Mouse (Mus musculus) kidney, embryonic 15.5 days (tissue): ENCODE data around the gene Rprml. TPM values are rescaled to one million over a fixed set of nuclear protein-coding genes. Genes with fewer than 3 reads are reported as not detected.
"Not testable (repeated sequence)": the region's sequence is repeated elsewhere in the genome, so short reads cannot be mapped to it uniquely, and the experiment has no call there.

Source experiments
- ATAC-seq: fragments of 200-750 bp; cut with Nextera tagmentation; replicated peaks from 2 replicates; pipeline ENCODE4 v1.8.0; 2017; ENCODE audit warnings: moderate TSS enrichment; ENCODE audit not compliant: low FRiP score
- H3K27ac ChIP-seq: fragments of 300-500 bp; sonication (generic); 2 replicates; pipeline ENCODE4 v1.5.1; 2015; ENCODE audit warnings: mild to moderate bottlenecking, inconsistent platforms
- H3K27me3 ChIP-seq: fragments of 300-500 bp; sonication (generic); 2 replicates; pipeline ENCODE4 v1.6.1; 2015; ENCODE audit warnings: inconsistent platforms
- H3K36me3 ChIP-seq: fragments of 300-500 bp; sonication (generic); 2 replicates; pipeline ENCODE4 v1.6.1; 2015; ENCODE audit warnings: inconsistent platforms
- H3K4me1 ChIP-seq: fragments of 300-500 bp; sonication (generic); 2 replicates; pipeline ENCODE4 v1.6.1; 2015; ENCODE audit warnings: inconsistent platforms
- H3K4me2 ChIP-seq: fragments of 300-500 bp; sonication (generic); 2 replicates; pipeline ENCODE4 v1.6.1; 2015; ENCODE audit warnings: moderate library complexity, mild to moderate bottlenecking, inconsistent platforms
- H3K4me3 ChIP-seq: fragments of 300-500 bp; sonication (generic); replicated peaks from 2 replicates; pipeline ENCODE4 v1.5.1; 2015; ENCODE audit warnings: mild to moderate bottlenecking, inconsistent platforms
- H3K9ac ChIP-seq: fragments of 300-500 bp; sonication (generic); 2 replicates; pipeline ENCODE4 v1.6.1; 2015; ENCODE audit warnings: mild to moderate bottlenecking, inconsistent platforms
- H3K9me3 ChIP-seq: fragments of 300-500 bp; sonication (generic); replicated peaks from 2 replicates; pipeline ENCODE4 v1.6.1; 2016; ENCODE audit warnings: inconsistent platforms
- WGBS: fragments of 180-500 bp; shearing (Covaris S2); methylation state at CpG from one replicate; pipeline ENCODE4 v1.1.7; 2015; ENCODE audit warnings: mixed read lengths; 5-methylcytosine and 5-hydroxymethylcytosine counted together
- polyA plus RNA-seq: library from polyadenylated mRNA; unstranded; fragments of >200 nt; fragmentation: Nextera tagmentation; extraction: Ambion mirVana; gene quantifications from 2 replicates; pipeline ENCODE4 v1.2.1, GENCODE M21; 2015

The Rprml gene
- polyA plus RNA-seq, 1 experiment from 2014 or later, result not detected

GRCm38 (mm10) chr11:103666181-103666906 is 17.0 kb downstream of the Rprml start:
- H3K4me2 ChIP-seq, result no peak overlapping the region
- H3K4me3 ChIP-seq, result no peak overlapping the region
- no peak overlapping the region for H3K27ac ChIP-seq
- no peak for ATAC-seq
- peaks cover 22% of the 10 kb centered on the region; the same call in 1 of the 2 replicates for H3K27me3 ChIP-seq
- H3K4me1 ChIP-seq, result 0 out of 2 replicates have a peak, but pooled peaks cover 2% of the 10 kb centered on the region
- H3K9me3 ChIP-seq, result no peaks in the 10 kb centered on the region
- H3K36me3 ChIP-seq, result no peaks in the 10 kb centered on the region
- 42% methylated on average over 10 of the region's 10 CpGs for WGBS
- no peak overlapping the region for H3K9ac ChIP-seq

GRCm38 (mm10) chr11:103666907-103667426 is 17.6 kb downstream of the Rprml start:
- no peaks in the 10 kb centered on the region for H3K36me3 ChIP-seq

GRCm38 (mm10) chr11:103675556-103675955 is 26.2 kb downstream of the Rprml start:
- H3K36me3 ChIP-seq, result peaks cover 46% of the 10 kb centered on the region
- H3K4me2 ChIP-seq, result no peak overlapping the region
- H3K4me3 ChIP-seq, result no peak overlapping the region
- H3K27ac ChIP-seq, result no peak overlapping the region
- ATAC-seq, result no peak
- no peaks in the 10 kb centered on the region for H3K27me3 ChIP-seq
- H3K4me1 ChIP-seq, result no peaks in the 10 kb centered on the region
- H3K9me3 ChIP-seq, result no peaks in the 10 kb centered on the region
- 45% methylated on average over 3 of the region's 3 CpGs for WGBS
- H3K9ac ChIP-seq, result no peak overlapping the region

More at GRCm38 (mm10) chr11:103666907-103667426, 17.6 kb downstream of the Rprml start:
- Histone ChIP-seq H3K4me3 (no peak overlapping the region), H3K9me3 (no peaks in the 10 kb centered on the region), H3K4me1 (0 out of 2 replicates have a peak, but pooled peaks cover 2% of the 10 kb centered on the region), H3K27ac (no peak overlapping the region), H3K9ac (no peak overlapping the region), H3K27me3 (peaks cover 22% of the 10 kb centered on the region; the same call in 1 of the 2 replicates), H3K4me2 (no peak overlapping the region)
- WGBS, result 62% methylated on average over 13 of the region's 13 CpGs
- ATAC-seq, result no peak

- 47% methylated on average over 2 of the region's 2 CpGs for WGBS
- not testable (repeated sequence) for H3K27me3 ChIP-seq, H3K4me3 ChIP-seq, H3K9ac ChIP-seq, H3K4me1 ChIP-seq, H3K4me2 ChIP-seq, ATAC-seq, H3K9me3 ChIP-seq, H3K27ac ChIP-seq
- peaks cover 61% of the 10 kb centered on the region for H3K36me3 ChIP-seq
Observed at GRCm38 (mm10) chr11:103677042-103677441, 27.7 kb downstream of the Rprml start.

- peaks cover 96% of the 10 kb centered on the region for H3K36me3 ChIP-seq
- ATAC-seq, result no peak
- no peak overlapping the region for H3K9ac ChIP-seq
Observed at GRCm38 (mm10) chr11:103683667-103684334, 34.4 kb downstream of the Rprml start.

GRCm38 (mm10) chr11:103685261-103685736 is 35.9 kb downstream of the Rprml start:
- Histone ChIP-seq H3K9ac (no peak overlapping the region), H3K4me1 (peaks cover 14% of the 10 kb centered on the region), H3K27ac (no peak overlapping the region), H3K9me3 (no peaks in the 10 kb centered on the region), H3K4me3 (no peak overlapping the region), H3K4me2 (no peak overlapping the region), H3K36me3 (peaks cover 86% of the 10 kb centered on the region), H3K27me3 (no peaks in the 10 kb centered on the region)
- 85% methylated on average over 7 of the region's 7 CpGs for WGBS
- no peak for ATAC-seq

More at GRCm38 (mm10) chr11:103683667-103684334, 34.4 kb downstream of the Rprml start:
- no peak overlapping the region for H3K27ac ChIP-seq
- 80% methylated on average over 11 of the region's 11 CpGs for whole genome bisulfite sequencing
- no peaks in the 10 kb centered on the region for H3K4me1 ChIP-seq
- H3K9me3 ChIP-seq, result no peaks in the 10 kb centered on the region
- H3K27me3 ChIP-seq, result no peaks in the 10 kb centered on the region
- H3K4me2 ChIP-seq, result no peak overlapping the region
- H3K4me3 ChIP-seq, result no peak overlapping the region

GRCm38 (mm10) chr11:103686706-103687105 is 37.3 kb downstream of the Rprml start:
- peak overlapping the region; percentile 78 for H3K27ac ChIP-seq
- H3K4me1 ChIP-seq, result peaks cover 17% of the 10 kb centered on the region
- ATAC-seq, result no peak
- peaks cover 73% of the 10 kb centered on the region for H3K36me3 ChIP-seq
- H3K27me3 ChIP-seq, result no peaks in the 10 kb centered on the region
- H3K4me2 ChIP-seq, result 0 out of 2 replicates have a peak overlapping the region, but pooled peaks have one; percentile 14
- whole genome bisulfite sequencing, result 74% methylated on average over 6 of the region's 6 CpGs
- no peak overlapping the region for H3K4me3 ChIP-seq
- H3K9me3 ChIP-seq, result no peaks in the 10 kb centered on the region
- H3K9ac ChIP-seq, result no peak overlapping the region

GRCm38 (mm10) chr11:103688271-103688979 is 39.1 kb downstream of the Rprml start:
- Histone ChIP-seq H3K4me2 (no peak overlapping the region), H3K9me3 (no peaks in the 10 kb centered on the region), H3K36me3 (peaks cover 56% of the 10 kb centered on the region), H3K4me1 (peaks cover 19% of the 10 kb centered on the region), H3K9ac (no peak overlapping the region), H3K27ac (peak overlapping the region; percentile 63; the same call in 1 of the 2 replicates), H3K27me3 (no peaks in the 10 kb centered on the region), H3K4me3 (no peak overlapping the region)
- 82% methylated on average over 6 of the region's 6 CpGs for WGBS
- ATAC-seq, result no peak

GRCm38 (mm10) chr11:103688980-103689378 is 39.6 kb downstream of the Rprml start:
- H3K4me1 ChIP-seq, result peaks cover 19% of the 10 kb centered on the region
- no peak overlapping the region for H3K4me3 ChIP-seq
- no peaks in the 10 kb centered on the region for H3K9me3 ChIP-seq
- no peak overlapping the region for H3K4me2 ChIP-seq
- no peak for ATAC-seq
- no peaks in the 10 kb centered on the region for H3K27me3 ChIP-seq
- H3K36me3 ChIP-seq, result peaks cover 50% of the 10 kb centered on the region
- 15% methylated on average over 3 of the region's 3 CpGs for WGBS
- H3K9ac ChIP-seq, result no peak overlapping the region
- no peak overlapping the region for H3K27ac ChIP-seq

GRCm38 (mm10) chr11:103691036-103691435 is 41.7 kb downstream of the Rprml start:
- Histone ChIP-seq H3K4me1 (peaks cover 19% of the 10 kb centered on the region), H3K4me2 (no peak overlapping the region), H3K4me3 (no peak overlapping the region), H3K9ac (no peak overlapping the region), H3K27me3 (no peaks in the 10 kb centered on the region), H3K36me3 (peaks cover 30% of the 10 kb centered on the region), H3K9me3 (no peaks in the 10 kb centered on the region), H3K27ac (no peak overlapping the region)
- no peak for ATAC-seq
- WGBS, result 85% methylated on average over 1 of the region's 1 CpGs

GRCm38 (mm10) chr11:103693241-103693640 is 43.9 kb downstream of the Rprml start:
- Histone ChIP-seq H3K27ac (no peak overlapping the region), H3K9ac (no peak overlapping the region), H3K4me3 (no peak overlapping the region), H3K36me3 (peaks cover 9% of the 10 kb centered on the region), H3K4me2 (no peak overlapping the region), H3K4me1 (peaks cover 25% of the 10 kb centered on the region), H3K27me3 (no peaks in the 10 kb centered on the region), H3K9me3 (no peaks in the 10 kb centered on the region)
- WGBS, result 68% methylated on average over 1 of the region's 1 CpGs
- no peak for ATAC-seq
